Mouse (Mus musculus): ENCODE results near the gene Wdr25. TPM values are rescaled to one million over a fixed set of nuclear protein-coding genes. Genes with fewer than 3 reads are reported as not detected.

Gene Wdr25
- polyA plus RNA-seq, 1 experiment from 2014 or later, result 7.5 TPM

DNA sequence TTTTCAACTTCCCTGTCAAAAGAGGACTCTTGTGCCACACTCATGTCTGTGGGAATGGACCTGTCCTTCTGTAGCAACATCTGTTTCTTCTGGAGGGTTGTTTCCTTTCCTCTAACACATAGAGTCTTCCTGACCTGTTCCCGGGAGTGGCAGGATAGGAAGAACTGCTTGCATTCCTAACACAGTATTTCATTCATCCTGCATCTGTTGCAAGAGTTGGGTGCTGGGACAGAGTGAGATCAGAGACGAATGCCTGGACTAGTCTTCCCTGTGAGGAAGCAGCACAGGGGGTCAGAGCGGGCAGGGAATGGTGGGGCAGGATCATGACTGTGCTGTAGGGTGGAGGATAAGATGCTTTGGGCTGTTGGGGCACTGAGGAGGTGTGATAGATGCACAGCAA, 20.8 kb downstream of the Wdr25 start:
- ChIA-PET CTCF (interaction anchor here (1.1 to 1.3 kb wide), 2 partner anchors 9 to 10 kb away, joined by 4 read pairs; no protein-coding TSS in a partner anchor), POLR2A (no interaction called here)
- in situ Hi-C loops (cut with MboI; ENCODE audit: low pct_unique_long_range_greater_than_20kb), result no loop called here
- ATAC-seq, result peak; percentile 56
- no peaks in the 10 kb centered on the region for H3K27me3 ChIP-seq
- TF ChIP-seq CTCF (IDR thresholded peaks at IDR 0.05), result no peak
- no peak for DNase-seq (ENCODE audit: low read depth, low spot score)

DNA sequence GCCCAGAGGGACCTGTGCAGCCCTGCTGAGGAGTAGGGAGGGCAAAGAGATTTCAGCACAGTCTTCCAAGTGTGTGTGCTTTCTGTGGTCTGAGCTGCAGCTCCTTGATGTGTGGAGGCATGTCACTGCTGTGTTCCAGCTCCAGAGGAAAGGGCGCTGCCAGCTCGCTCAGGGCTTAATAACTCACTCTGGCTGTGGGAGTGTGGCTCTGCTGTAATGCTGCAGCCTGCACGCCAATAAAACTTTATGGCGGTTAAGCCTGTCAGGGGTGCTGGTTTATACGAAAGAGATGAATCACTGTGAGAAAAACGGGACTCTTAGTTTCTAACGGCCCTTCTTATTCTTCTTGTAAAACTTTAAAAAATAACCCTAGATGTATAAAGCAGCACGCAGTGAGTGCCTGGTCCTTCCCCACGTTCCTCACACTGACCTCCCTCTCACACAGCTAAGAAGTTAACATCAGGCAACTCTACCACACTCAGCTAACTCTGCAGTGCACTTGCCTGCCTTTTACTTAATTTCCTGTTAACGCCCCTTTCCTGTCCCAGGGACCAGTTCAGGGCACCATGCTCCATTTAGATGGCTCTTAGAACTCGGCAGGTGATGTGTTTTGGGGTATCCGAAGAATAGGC, 21.4 kb downstream of the Wdr25 start:
- POLR2A ChIA-PET, result no interaction called here
- in situ Hi-C loops (cut with MboI; ENCODE audit: low pct_unique_long_range_greater_than_20kb), result no loop called here
- CTCF ChIA-PET, result interaction anchor here (1.1 to 1.3 kb wide), 2 partner anchors 9 to 11 kb away, joined by 4 read pairs; no protein-coding TSS in a partner anchor
- ATAC-seq, result peak; percentile 75
- H3K27me3 ChIP-seq, result no peaks in the 10 kb centered on the region
- no peak for TF ChIP-seq CTCF (IDR thresholded peaks at IDR 0.05)
- no peak for DNase-seq (ENCODE audit: low read depth, low spot score)

GRCm38 (mm10) chr12:108915893-108916292, 22.5 kb downstream of the Wdr25 start:
- no peaks in the 10 kb centered on the region for H3K27me3 ChIP-seq
- ATAC-seq, result no peak
- no peak for DNase-seq (ENCODE audit: low read depth, low spot score)
- TF ChIP-seq CTCF (IDR thresholded peaks at IDR 0.05), result no peak
- ChIA-PET CTCF (interaction anchor here (1.5 to 1.9 kb wide), 2 partner anchors 11 to 13 kb away, joined by 3 to 4 read pairs; no protein-coding TSS in a partner anchor), POLR2A (interaction anchor here (0.6 kb wide), 1 partner anchor 1245 kb away, joined by 4 read pairs; no protein-coding TSS in a partner anchor)
- in situ Hi-C loops (cut with MboI; ENCODE audit: low pct_unique_long_range_greater_than_20kb), result no loop called here

GRCm38 (mm10) chr12:108916447-108917042, 23.1 kb downstream of the Wdr25 start:
- ATAC-seq (no peak), DNase-seq (ENCODE audit: low read depth, low spot score) (no peak)
- CTCF ChIA-PET, result interaction anchor here (0.9 to 1.9 kb wide), 3 partner anchors 10 to 16 kb away, joined by 3 to 4 read pairs (median 3); no protein-coding TSS in a partner anchor
- in situ Hi-C loops (cut with MboI; ENCODE audit: low pct_unique_long_range_greater_than_20kb), result no loop called here
- POLR2A ChIA-PET, result no interaction called here
- no peaks in the 10 kb centered on the region for H3K27me3 ChIP-seq
- no peak for TF ChIP-seq CTCF (IDR thresholded peaks at IDR 0.05)

GRCm38 (mm10) chr12:108917509-108917908, 24.1 kb downstream of the Wdr25 start:
- no peak for DNase-seq (ENCODE audit: low read depth, low spot score)
- no peak for ATAC-seq
- POLR2A ChIA-PET, result interaction anchor here (0.6 to 0.7 kb wide), 2 partner anchors 15 to 680 kb away, joined by 3 to 9 read pairs; no protein-coding TSS in a partner anchor
- in situ Hi-C loops (cut with MboI; ENCODE audit: low pct_unique_long_range_greater_than_20kb), result no loop called here
- no peak for TF ChIP-seq CTCF (IDR thresholded peaks at IDR 0.05)
- no peaks in the 10 kb centered on the region for H3K27me3 ChIP-seq
- CTCF ChIA-PET, result interaction anchor here (1.9 kb wide), 1 partner anchor 10 kb away, joined by 4 read pairs; no protein-coding TSS in a partner anchor

DNA sequence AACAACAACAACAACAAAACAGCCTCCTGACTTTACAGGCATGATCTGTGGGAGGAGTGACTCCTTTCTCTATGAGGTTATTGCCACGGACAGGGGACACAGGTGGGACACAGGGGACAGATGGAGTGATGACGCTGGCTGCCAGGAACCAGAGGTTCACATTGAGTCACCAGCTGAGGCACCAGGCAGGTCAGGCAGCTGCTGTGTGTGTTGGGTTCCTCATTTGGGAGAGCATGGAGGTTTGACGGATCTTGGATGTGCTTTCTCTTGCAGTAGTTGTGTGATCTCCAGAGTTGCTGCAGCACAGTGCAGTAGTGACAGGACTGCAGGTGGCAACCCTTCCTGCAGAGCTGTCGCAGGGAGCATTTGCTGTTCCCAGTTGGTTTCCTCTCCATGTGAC, 25.3 kb downstream of the Wdr25 start:
- in situ Hi-C loops (cut with MboI; ENCODE audit: low pct_unique_long_range_greater_than_20kb), result no loop called here
- ChIA-PET CTCF (interaction anchor here (0.9 kb wide), 1 partner anchor 9 kb away, joined by 3 read pairs; no protein-coding TSS in a partner anchor), POLR2A (no interaction called here)
- H3K27me3 ChIP-seq, result no peaks in the 10 kb centered on the region
- TF ChIP-seq CTCF (IDR thresholded peaks at IDR 0.05), result no peak
- ATAC-seq (no peak), DNase-seq (ENCODE audit: low read depth, low spot score) (no peak)

- ATAC-seq, result no peak
- DNase-seq (ENCODE audit: low read depth, low spot score), result no peak
- no peak for TF ChIP-seq CTCF (IDR thresholded peaks at IDR 0.05)
- H3K27me3 ChIP-seq, result no peaks in the 10 kb centered on the region
- POLR2A ChIA-PET, result no interaction called here
- CTCF ChIA-PET, result interaction anchor here (1.6 kb wide), 1 partner anchor 10 kb away, joined by 4 read pairs; no protein-coding TSS in a partner anchor
- in situ Hi-C loops (cut with MboI; ENCODE audit: low pct_unique_long_range_greater_than_20kb), result no loop called here
Observed at GRCm38 (mm10) chr12:108926606-108927111, 33.2 kb downstream of the Wdr25 start.

- CTCF ChIA-PET, result interaction anchor here (1.2 to 1.5 kb wide), 2 partner anchors 10 to 12 kb away, joined by 3 read pairs; no protein-coding TSS in a partner anchor
- in situ Hi-C loops (cut with MboI; ENCODE audit: low pct_unique_long_range_greater_than_20kb), result no loop called here
- POLR2A ChIA-PET, result no interaction called here
- ATAC-seq, result no peak
- TF ChIP-seq CTCF (IDR thresholded peaks at IDR 0.05), result no peak
- no peaks in the 10 kb centered on the region for H3K27me3 ChIP-seq
- DNase-seq (ENCODE audit: low read depth, low spot score), result no peak
Observed at GRCm38 (mm10) chr12:108928249-108928648, 34.8 kb downstream of the Wdr25 start.

GRCm38 (mm10) chr12:108929475-108929874, 36.0 kb downstream of the Wdr25 start:
- ChIA-PET POLR2A (no interaction called here), CTCF (interaction anchor here (1.5 kb wide), 1 partner anchor 13 kb away, joined by 3 read pairs; no protein-coding TSS in a partner anchor)
- no peaks in the 10 kb centered on the region for H3K27me3 ChIP-seq
- in situ Hi-C loops (cut with MboI; ENCODE audit: low pct_unique_long_range_greater_than_20kb), result no loop called here
- no peak for ATAC-seq
- no peak for DNase-seq (ENCODE audit: low read depth, low spot score)
- no peak for TF ChIP-seq CTCF (IDR thresholded peaks at IDR 0.05)

DNA sequence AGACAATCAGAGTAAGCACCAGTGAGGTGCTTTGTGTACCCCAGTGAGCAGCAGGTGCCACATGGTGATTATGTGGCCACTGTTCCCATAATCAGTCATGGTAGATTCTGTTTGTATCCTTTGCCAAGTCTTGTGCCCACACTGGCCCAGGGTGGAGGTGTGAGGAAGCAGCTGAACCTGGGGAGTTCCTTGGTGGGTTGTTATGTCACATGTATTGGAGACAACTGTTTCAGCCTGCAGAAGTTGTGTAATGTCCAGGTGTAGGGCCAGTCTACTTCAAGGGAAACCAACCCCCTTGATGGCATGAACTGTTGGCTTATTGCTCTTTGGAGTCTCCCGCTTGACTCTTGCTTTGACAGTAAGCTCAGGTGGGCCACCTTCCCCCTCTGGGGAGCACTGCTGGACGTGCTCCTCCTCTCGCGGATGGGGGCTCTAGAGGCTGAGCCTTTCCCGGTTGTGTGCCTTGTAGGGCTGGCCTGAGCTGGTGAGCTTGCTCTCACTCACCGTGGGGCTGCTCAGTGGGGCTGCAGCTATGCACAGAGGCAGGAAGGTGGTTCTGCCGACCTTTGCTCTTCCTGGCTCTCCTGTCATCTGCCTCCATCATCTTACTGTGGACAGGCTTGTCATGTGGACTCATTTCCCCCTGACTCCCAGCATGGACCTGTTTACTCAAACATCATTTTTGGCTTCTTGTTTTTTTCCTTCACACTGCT, 38.1 kb downstream of the Wdr25 start:
- no peak for ATAC-seq

More for the DNA sequence above, 38.1 kb downstream of the Wdr25 start:
- no peak for TF ChIP-seq CTCF (IDR thresholded peaks at IDR 0.05)
- ChIA-PET CTCF (interaction anchor here (0.9 kb wide), 1 partner anchor 15 kb away, joined by 3 read pairs; no protein-coding TSS in a partner anchor), POLR2A (no interaction called here)
- H3K27me3 ChIP-seq, result no peaks in the 10 kb centered on the region
- in situ Hi-C loops (cut with MboI; ENCODE audit: low pct_unique_long_range_greater_than_20kb), result no loop called here
- DNase-seq (ENCODE audit: low read depth, low spot score), result no peak

Data from Patski (cell line).